Mouse (Mus musculus) liver (tissue): ENCODE measurements around the gene Mapk7.

Source experiments
- DNase-seq: peaks from one replicate; pipeline ENCODE4 v3.0.0-alpha.2; 2020; ENCODE audit warnings: mixed read lengths

Mapk7 gene

GRCm38 (mm10) chr11:61489874-61490273 is 4.3 kb downstream of the Mapk7 start:
- DNase-seq, result no peak

- no peak for DNase-seq
These were observed 5.1 kb downstream of the Mapk7 start for GRCm38 (mm10) chr11:61489085-61489484.

- DNase-seq, result no peak
These were observed 6.3 kb downstream of the Mapk7 start for GRCm38 (mm10) chr11:61487936-61488335.

- DNase-seq, result no peak
These were observed 6.8 kb downstream of the Mapk7 start for GRCm38 (mm10) chr11:61487401-61487800.

- DNase-seq, result no peak
These were observed 7.6 kb downstream of the Mapk7 start for GRCm38 (mm10) chr11:61486458-61487219.

GRCm38 (mm10) chr11:61485541-61486457 is 8.4 kb downstream of the Mapk7 start:
- no peak for DNase-seq

DNA sequence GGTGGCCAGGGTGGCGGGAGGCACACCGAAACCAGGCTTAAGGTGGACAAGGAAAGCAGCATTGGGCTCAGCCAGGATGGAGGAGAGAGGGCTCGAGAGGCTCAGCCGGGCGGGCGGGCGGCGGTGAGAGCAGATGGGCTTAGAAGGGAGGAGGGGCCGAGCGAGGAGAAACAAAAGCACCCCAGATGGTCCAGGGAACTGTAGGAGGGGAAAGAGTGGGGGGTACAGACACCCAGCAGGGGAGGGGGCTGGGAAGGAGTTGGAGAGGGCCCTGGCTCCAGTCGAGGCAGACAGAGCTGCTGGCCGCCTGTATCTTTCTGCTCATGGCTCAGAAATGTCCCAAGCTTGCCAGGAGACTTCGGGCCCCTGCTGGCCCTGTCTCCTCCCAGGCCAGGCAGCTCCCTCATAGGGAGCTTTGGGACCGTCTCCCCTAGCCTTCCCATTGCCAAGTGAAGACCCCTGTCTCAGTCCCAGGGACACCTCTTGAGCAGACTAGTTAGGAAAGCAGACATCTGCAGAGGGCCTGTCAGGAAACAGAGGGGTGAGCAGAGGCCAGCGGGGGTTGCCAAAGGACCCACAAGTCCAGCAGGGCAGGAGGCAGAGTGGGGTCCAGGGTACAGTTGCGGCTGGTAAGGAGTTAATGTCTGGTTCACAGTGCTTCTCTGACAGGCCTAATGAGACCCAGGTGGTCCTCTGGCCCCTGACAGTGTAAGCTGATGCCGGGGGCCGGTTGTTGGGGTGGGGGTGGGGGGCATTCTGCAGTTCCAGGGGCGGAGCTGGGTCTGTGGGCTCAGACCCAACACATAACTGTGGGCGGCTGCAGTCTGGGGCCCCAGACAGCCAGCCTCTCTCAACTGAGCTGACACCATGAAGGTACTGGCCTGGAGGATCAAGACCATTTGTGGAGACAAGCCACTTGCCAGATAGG is 9.3 kb downstream of the Mapk7 start, which contains the start of gene Mfap4:
Mfap4 (plus strand) TSS at position 819 of the 928 bp plus-strand sequence.
- peak; percentile 53 for DNase-seq

DNA sequence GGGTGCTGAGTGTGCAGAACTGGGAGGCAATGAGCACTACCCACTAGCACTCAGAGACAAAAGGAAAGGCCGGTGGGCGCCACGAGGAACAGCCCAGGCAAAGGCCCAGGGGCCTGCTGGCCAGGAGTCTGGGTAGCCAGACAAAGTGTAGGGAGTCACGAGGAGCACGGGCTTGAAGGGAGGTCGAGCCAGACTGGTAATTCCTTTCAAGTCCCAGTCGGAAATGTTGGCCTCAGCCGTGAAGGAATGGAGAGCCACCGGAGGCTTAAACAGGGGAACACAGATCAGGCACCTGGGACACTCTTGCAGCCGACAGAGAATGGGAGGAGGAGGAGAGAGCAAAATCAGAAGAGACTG is 10.0 kb downstream of the Mapk7 start:
- no peak for DNase-seq

DNA sequence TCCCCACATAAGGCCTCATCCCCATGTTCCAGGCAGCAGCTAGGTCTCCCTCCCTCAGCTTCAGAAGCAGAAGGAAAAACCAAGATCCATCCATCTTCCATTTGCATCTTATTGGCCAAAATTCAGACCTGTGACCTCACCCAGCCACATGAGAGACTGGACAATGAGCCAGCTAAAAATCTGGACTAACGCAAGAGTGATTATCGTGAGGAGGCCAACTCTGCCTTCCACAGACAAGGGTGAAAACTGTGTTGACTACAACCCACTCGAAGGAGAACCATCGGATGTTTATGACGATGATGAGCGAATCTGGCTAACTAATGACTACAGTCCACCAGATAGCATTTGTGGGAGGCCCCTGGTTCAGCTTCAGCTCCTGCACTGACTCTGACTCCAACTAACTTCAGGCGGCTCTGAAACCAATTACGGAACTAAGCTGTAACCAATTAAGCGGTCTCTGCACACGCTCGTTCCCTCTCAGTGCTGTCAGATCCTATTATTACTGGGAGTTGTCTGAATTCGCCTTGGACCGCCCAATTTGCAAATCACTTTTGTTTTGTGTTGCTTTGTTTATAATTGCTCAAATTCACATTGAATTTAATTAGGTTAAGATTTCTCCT is 10.9 kb downstream of the Mapk7 start:
- DNase-seq, result no peak

GRCm38 (mm10) chr11:61481239-61482090 is 12.7 kb downstream of the Mapk7 start:
- DNase-seq, result no peak

DNA sequence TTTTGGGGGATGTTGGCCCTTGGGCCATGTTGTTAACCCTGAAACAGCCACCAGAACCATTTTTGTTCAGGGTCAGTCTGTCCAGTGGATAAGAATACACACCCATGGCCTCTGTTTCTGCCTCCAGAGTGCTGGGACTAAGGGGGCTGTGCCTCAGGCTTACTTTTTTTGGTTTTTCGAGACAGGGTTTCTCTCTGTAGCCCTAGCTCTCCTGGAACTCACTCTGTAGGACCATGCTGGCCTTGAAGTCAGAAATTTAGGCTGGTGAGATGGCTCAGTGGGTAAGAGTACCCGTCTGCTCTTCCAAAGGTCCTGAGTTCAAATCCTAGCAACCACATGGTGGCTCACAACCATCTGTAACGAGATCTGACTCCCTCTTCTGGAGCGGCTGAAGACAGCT is 15.4 kb downstream of the Mapk7 start:
- DNase-seq, result no peak

- DNase-seq, result no peak
These were observed 16.4 kb downstream of the Mapk7 start for GRCm38 (mm10) chr11:61477566-61478508.

GRCm38 (mm10) chr11:61476786-61477382 is 17.3 kb downstream of the Mapk7 start:
- no peak for DNase-seq

- no peak for DNase-seq
These were observed 20.6 kb downstream of the Mapk7 start for GRCm38 (mm10) chr11:61473630-61474029.

- no peak for DNase-seq
These were observed 23.3 kb downstream of the Mapk7 start for GRCm38 (mm10) chr11:61470880-61471279.

GRCm38 (mm10) chr11:61469317-61469917 is 24.8 kb downstream of the Mapk7 start:
- no peak for DNase-seq

GRCm38 (mm10) chr11:61468534-61468933 is 25.7 kb downstream of the Mapk7 start:
- no peak for DNase-seq

DNA sequence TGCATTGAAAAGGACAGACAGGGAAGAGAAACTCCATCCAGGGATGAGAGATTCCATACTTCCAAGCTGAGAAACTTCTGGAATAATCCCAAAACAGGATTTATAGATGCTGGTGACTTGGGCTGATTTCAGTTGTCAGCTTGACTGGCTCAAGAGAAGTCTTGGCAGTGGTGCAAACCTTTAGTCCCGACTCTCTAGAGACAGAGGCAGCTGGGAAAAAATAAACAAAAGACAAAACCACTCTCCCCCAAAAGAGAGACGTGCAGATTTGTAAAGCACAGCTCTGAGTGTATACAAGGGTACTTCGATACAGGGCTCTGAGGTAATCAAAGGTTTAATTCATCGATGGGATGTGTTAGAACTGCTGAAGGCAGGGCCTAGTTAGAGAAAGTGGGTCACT is 28.8 kb downstream of the Mapk7 start:
- DNase-seq, result no peak

- no peak for DNase-seq
These were observed 30.1 kb downstream of the Mapk7 start for GRCm38 (mm10) chr11:61464071-61464470.
